Mouse (Mus musculus) left cerebral cortex, postnatal 36 days (tissue): Measurements from ENCODE around the gene Nckap5. TPM values are rescaled to one million over a fixed set of nuclear protein-coding genes. Genes with fewer than 3 reads are reported as not detected.
A peak's percentile ranks its signal among the peaks of the same experiment; 100 is the strongest.

Source experiments
- DNase-seq, 2 experiments: peaks; one replicate each; pipeline ENCODE4 v3.0.0; 2021 to 2022; ENCODE audit warnings: low spot score in 2 of 2, mixed read lengths in 1 of 2
- intact Hi-C: fragments of 180-260 bp; cut with DNase I; formaldehyde crosslinking; loops from one replicate; pipeline ENCODE4 v1.15.1; 2025
- total RNA-seq, 2 experiments: library from RNA; stranded (reverse); gene quantifications; 2 replicates each; pipeline ENCODE4 v1.2.3; 2021

The Nckap5 gene
- total RNA-seq, 2 experiments from 2014 or later = 4.3 to 8.5 TPM

DNA sequence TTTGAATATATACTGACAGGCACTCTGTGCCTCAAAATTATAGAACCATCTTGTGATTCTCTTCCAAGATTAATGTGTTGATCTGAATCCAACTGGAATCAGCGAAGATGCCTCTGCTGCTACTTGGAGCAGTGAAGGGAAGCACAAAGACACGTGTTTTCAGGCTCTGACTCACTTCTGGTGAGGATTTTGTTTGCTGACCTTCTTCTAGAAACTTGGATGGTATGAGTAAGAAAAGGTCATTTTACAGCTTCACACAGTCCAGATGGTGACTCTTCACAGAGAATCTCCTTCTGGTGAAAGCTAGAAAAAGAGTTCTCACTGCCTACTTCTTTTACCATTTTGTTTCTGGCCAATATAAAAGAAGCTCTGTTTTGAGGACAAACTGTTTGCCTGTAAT lies 498.6 kb downstream of the Nckap5 start:
- DNase-seq = peak; percentile 21 to 47
- intact Hi-C loops = no loop called here

- intact Hi-C loops = no loop called here
- DNase-seq = no peak
Measured at GRCm38 (mm10) chr1:126320696-126321095, 509.9 kb downstream of the Nckap5 start.

- intact Hi-C loops = no loop called here
- DNase-seq = no peak
Measured at GRCm38 (mm10) chr1:126317874-126318607, 512.6 kb downstream of the Nckap5 start.

DNA sequence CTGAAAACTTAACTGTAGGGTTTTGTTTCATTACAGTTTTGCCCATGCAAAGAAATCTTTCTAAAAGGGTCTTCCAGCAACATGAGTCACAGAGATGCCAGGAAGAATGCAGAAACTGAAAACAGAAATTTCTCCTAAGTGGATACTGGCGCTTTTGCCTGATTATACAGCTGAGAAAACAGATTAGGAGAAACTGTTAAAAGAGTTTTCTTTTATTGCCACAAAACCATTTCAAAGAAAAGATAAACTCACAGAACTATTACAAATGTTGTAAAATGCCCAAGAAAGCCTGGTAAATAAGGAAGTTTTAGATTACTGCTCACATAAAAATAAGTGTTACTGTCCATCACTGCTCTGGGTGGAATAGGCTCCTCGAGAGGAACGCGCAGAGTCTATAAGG lies 513.3 kb downstream of the Nckap5 start:
- intact Hi-C loops = no loop called here
- DNase-seq = no peak

DNA sequence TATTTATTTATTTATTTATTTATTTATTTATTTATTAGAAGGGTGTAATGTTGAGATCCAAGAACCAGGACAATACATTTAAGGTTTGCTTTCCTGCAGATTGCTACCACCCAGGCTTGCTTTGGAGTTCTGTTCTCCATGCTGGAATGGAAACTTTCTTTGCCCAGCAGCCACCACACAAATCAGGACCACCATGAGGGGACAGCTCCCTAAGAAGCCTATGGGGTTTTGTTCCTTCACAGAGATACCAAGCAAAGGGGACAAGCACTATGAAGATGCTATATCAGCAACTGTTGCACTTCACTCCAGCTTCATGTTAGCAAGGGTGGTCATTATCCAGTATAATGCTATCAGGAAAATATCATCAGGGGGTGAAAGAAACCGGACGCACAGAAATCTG lies 513.7 kb downstream of the Nckap5 start:
- intact Hi-C loops = no loop called here
- DNase-seq = no peak

DNA sequence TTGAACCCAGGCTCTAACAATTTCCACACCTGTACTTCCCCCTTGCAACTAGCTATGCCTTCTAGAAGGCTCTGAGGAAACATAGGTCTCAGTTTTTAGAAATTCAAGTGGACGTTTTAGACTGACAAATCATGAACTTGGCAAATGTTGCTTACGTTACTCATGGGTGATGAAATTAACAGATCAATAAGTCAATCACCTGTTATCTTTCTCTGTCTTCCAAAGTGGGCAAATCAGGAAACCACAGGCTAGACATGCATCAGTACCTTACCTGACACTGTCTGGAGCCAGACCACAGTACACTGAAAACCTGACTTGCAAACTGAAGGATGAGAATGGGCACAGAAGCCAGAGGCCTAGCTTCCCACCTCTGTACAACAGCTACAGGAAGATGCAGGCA lies 529.5 kb downstream of the Nckap5 start:
- intact Hi-C loops = no loop called here

DNA sequence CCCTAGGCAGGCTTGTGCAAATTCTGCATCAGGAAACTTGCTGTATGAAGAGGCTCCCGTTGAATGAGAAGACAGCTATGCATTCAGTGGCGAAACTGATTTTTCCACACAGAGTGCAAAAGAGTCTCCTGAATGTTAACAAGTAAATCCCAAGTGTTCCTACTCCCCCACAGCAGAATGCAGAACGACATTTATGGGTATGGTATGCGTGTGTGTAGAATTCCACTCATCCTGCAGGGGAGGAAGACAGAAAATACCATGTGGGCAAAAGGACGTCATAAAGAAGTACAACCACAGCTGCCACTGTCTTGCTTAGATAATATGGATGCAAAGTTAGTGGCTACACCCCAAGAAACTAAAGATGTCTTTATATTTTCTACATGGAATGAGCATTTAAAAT lies 565.7 kb downstream of the Nckap5 start:
- intact Hi-C loops = no loop called here
- DNase-seq = peak; percentile 32 to 35

More for the DNA sequence above, 529.5 kb downstream of the Nckap5 start:
- no peak for DNase-seq

DNA sequence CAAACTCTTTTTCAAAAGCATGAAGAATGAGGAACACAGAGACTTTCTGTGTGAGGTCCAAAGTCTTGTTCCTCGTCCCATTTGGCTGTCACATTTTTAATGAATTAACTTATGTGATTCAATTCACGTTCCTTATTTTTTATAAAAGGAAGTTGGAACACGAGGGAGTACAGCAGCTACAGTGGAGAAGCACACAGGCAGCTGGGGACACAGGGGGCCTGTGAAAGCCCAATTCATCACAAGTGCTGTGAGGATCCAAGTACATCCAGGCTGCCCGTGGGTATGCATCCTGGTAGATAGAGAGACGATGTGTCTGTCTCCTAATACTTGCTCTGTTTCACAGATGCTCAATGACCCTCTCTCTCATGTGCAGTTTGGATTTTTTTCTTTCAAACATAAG lies 576.2 kb downstream of the Nckap5 start:
- no peak for DNase-seq
- intact Hi-C loops = no loop called here

- no peak for DNase-seq
- intact Hi-C loops = no loop called here
Measured at GRCm38 (mm10) chr1:126253934-126254333, 576.7 kb downstream of the Nckap5 start.

GRCm38 (mm10) chr1:126233196-126233595 lies 597.4 kb downstream of the Nckap5 start:
- intact Hi-C loops = no loop called here
- DNase-seq = no peak

DNA sequence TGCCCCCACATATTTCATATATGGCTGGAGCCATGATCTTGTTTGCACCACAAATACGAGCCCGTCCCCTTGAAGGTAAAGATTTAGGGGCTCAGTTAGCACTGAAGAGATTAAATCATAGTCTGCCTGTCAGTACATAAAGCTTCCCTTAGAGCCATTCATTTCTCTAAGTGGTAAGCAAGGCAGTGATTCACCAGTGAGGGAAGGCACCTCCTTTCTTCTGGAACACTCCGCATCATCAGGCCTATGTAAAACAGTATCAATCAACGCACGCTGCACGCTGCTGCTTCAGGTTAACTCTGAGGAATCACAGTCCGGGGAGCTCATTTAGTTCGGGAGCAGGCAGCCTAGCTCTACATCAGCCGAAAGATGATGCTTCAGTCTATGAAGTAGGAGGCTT lies 599.4 kb downstream of the Nckap5 start:
- intact Hi-C loops = no loop called here
- DNase-seq = no peak

GRCm38 (mm10) chr1:126210212-126210611 lies 620.4 kb downstream of the Nckap5 start:
- DNase-seq = no peak
- intact Hi-C loops = no loop called here

DNA sequence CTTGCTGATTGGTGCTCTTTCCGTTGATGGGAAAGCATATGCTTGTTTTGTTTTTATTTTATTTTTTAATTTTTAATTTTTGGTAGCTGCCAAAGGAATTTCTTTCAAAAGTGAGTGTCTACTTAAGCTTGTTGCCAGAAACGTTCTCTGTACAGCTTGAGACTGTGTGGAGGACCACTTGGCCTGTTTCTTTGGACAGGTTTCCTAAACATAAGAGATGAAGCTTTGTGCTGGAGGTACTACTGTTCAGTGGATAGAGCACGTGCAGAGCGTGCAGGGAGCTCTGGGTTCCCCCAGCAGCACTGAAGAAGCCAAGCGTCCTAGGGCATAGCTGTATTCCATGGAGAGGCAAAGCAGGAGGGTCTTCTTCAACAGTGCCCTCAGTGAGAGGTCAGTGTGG lies 620.9 kb downstream of the Nckap5 start:
- intact Hi-C loops = no loop called here
- no peak for DNase-seq

GRCm38 (mm10) chr1:126209131-126209530 lies 621.5 kb downstream of the Nckap5 start:
- no peak for DNase-seq
- intact Hi-C loops = no loop called here

DNA sequence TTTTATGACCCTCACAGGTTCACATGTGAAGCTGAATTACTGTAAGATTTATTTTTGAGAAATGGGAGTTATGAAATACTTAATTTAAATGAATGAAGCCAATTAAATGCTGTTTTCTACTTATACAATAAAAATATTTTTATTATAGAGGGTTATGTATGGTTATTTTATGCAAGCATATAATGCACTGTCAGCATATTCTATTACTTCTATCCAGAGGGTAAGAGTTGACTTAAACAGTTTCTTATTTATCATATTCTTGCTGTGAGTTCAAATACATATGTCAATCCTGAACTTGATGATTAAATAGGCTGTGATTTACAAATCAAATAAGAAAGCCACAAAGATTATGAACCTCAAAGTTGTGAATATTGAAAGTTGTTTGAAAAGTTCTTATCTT lies 633.7 kb downstream of the Nckap5 start:
- no peak for DNase-seq
- intact Hi-C loops = no loop called here

- no peak for DNase-seq
- intact Hi-C loops = no loop called here
Measured at GRCm38 (mm10) chr1:126190353-126190752, 640.2 kb downstream of the Nckap5 start.

- DNase-seq = no peak
- intact Hi-C loops = no loop called here
Measured at GRCm38 (mm10) chr1:126183751-126184150, 646.8 kb downstream of the Nckap5 start.

DNA sequence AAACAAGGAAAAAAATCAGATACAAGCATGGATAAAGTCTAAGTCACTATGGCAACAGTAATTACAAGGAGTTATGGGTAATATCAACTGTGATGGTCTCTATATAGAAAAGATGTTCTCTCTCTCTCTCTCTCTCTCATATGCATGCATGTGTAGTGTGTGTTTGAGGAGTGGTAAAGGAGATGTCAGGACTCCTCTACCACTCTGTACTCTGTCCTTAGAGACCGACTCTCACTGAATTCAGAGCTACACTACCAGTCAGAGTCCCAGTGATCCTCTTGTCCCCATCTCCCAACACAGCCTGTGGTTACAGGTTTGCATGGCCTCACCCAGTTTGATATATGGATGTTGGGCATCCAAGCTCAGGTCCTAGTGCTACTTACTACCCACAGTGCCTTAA lies 662.0 kb downstream of the Nckap5 start:
- DNase-seq = no peak

DNA sequence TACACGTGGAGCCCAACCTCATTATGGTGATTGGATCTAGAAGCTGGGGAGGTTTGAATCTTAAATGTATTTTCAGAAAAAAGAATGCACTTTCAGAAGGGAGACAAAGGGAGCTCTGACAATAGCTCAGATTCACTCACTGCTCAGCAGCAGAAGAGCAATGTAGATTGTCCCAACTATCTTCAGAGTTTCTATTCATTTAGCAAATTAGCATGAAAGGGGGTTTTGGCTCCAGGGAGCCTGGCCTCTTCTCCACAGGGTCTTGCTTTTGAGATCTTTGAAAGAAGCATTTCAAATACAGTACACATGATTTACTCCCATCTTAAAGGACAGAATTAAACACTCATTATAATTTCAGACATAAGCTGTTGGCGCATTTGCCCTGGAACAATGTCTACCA lies 662.5 kb downstream of the Nckap5 start:
- DNase-seq = no peak
- intact Hi-C loops = no loop called here

More for the DNA sequence above, 662.0 kb downstream of the Nckap5 start:
- intact Hi-C loops = no loop called here

DNA sequence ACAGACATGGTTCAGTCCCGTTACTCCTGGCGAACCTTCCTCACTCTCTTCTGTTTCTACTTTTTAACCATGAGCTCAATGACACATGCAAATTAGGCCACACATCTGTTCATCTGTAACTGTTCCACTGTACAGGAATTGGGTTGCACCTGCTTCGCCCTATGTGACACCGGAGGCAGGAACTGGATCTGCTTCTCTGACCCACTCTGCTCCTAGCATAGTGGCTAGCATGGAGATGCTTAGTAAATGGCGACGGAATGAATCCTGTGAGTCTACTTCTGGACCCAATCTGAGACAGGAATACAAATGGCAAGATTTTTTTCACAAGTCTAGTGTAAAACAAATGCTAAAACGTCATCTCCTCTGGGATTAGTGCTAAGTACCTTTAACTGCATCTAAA lies 663.1 kb downstream of the Nckap5 start:
- no peak for DNase-seq
- intact Hi-C loops = no loop called here

GRCm38 (mm10) chr1:126159287-126159686 lies 671.3 kb downstream of the Nckap5 start:
- DNase-seq = no peak
- intact Hi-C loops = no loop called here

- intact Hi-C loops = no loop called here
- DNase-seq = no peak
Measured at GRCm38 (mm10) chr1:126155816-126156215, 674.8 kb downstream of the Nckap5 start.
